8 mouse cellular contexts compared by ENCODE assay signal in genomic region chr2:20276124-20276523, GRCm38 (mm10).
A peak's percentile ranks its signal among the peaks of the same experiment; 100 is the strongest.
DNase-seq lines count a peak whose midpoint lies in the region; ATAC-seq and TF ChIP-seq lines count a peak whose summit lies in the region.

No protein-coding gene starts in this region.

- no peak overlapping the region for H3K9ac ChIP-seq in forebrain, embryonic 11.5 days (ENCODE audit: low read length)
- no peak overlapping the region for H3K9ac ChIP-seq in kidney, postnatal 0 days (ENCODE audit: low read depth, low read length)
- no peak overlapping the region for H3K9ac ChIP-seq in liver, postnatal 0 days (replicated peaks)

- no peak for ATAC-seq in cerebellum, adult (ENCODE audit: insufficient number of reproducible peaks, low FRiP score, low TSS enrichment)
- peak; percentile 39; the same call in 1 of the 2 replicates for ATAC-seq in forebrain, embryonic 11.5 days (replicated peaks; ENCODE audit: low FRiP score)
- ATAC-seq in kidney, postnatal 0 days (replicated peaks; ENCODE audit: low FRiP score, low read depth), result no peak
- no peak for ATAC-seq in liver, postnatal 0 days

- no peaks in the 10 kb centered on the region for H3K9me3 ChIP-seq in forebrain, embryonic 11.5 days (ENCODE audit: control insufficient read depth, low read length)
- H3K9me3 ChIP-seq in kidney, postnatal 0 days (replicated peaks; ENCODE audit: low read length), result no peaks in the 10 kb centered on the region
- no peaks in the 10 kb centered on the region for H3K9me3 ChIP-seq in liver, postnatal 0 days (ENCODE audit: low read length)

- H3K4me3 ChIP-seq in forebrain, embryonic 11.5 days (ENCODE audit: low read depth, low read length), result no peak overlapping the region
- no peak overlapping the region for H3K4me3 ChIP-seq in kidney, postnatal 0 days (replicated peaks; ENCODE audit: low read depth, low read length)
- no peak overlapping the region for H3K4me3 ChIP-seq in liver, postnatal 0 days (ENCODE audit: low read depth, low read length)

- no peak overlapping the region for H3K4me2 ChIP-seq in forebrain, embryonic 11.5 days (ENCODE audit: low read depth, low read length, severe bottlenecking)
- H3K4me2 ChIP-seq in kidney, postnatal 0 days (ENCODE audit: low read length), result no peak overlapping the region
- H3K4me2 ChIP-seq in liver, postnatal 0 days (ENCODE audit: low read depth, low read length), result no peak overlapping the region

- peak; percentile 91 for TF ChIP-seq CTCF in kidney, postnatal 0 days (IDR thresholded peaks at IDR 0.05; ENCODE audit: low read depth)
- TF ChIP-seq CTCF in liver, postnatal 0 days (IDR thresholded peaks at IDR 0.05; ENCODE audit: low read depth), result peak; percentile 67

- H3K4me1 ChIP-seq in forebrain, embryonic 11.5 days (replicated peaks; ENCODE audit: control insufficient read depth, insufficient read depth, low read length), result no peaks in the 10 kb centered on the region
- no peaks in the 10 kb centered on the region for H3K4me1 ChIP-seq in kidney, postnatal 0 days (replicated peaks; ENCODE audit: insufficient read depth, low read length)
- no peaks in the 10 kb centered on the region for H3K4me1 ChIP-seq in liver, postnatal 0 days (ENCODE audit: insufficient read depth)

- H3K27ac ChIP-seq in forebrain, embryonic 11.5 days (ENCODE audit: low read depth, low read length), result no peak overlapping the region
- H3K27ac ChIP-seq in kidney, postnatal 0 days, result no peak overlapping the region
- H3K27ac ChIP-seq in liver, postnatal 0 days (ENCODE audit: low read depth), result no peak overlapping the region

- WGBS in forebrain, embryonic 11.5 days, result 45% methylated on average over 2 of the region's 2 CpGs
- WGBS in kidney, postnatal 0 days, result 55% methylated on average over 2 of the region's 2 CpGs
- 40% methylated on average over 2 of the region's 2 CpGs for WGBS in liver, postnatal 0 days (ENCODE audit: insufficient replicate concordance)

- H3K36me3 ChIP-seq in forebrain, embryonic 11.5 days (ENCODE audit: control insufficient read depth, insufficient read depth, low read length), result no peaks in the 10 kb centered on the region
- H3K36me3 ChIP-seq in kidney, postnatal 0 days (ENCODE audit: insufficient read depth, low read length), result no peaks in the 10 kb centered on the region
- H3K36me3 ChIP-seq in liver, postnatal 0 days (replicated peaks; ENCODE audit: insufficient read depth, low read length), result no peaks in the 10 kb centered on the region

- DNase-seq in cerebellum, adult 11 months, result peak; percentile 6
- peak; percentile 55 for DNase-seq in urinary bladder, postnatal 14 days (ENCODE audit: low spot score)
- DNase-seq in urinary bladder, adult 2 months (ENCODE audit: low spot score), result no peak
- peak; percentile 77 for DNase-seq in forebrain, embryonic 11.5 days (ENCODE audit: low spot score)
- DNase-seq in kidney, postnatal 0 days (ENCODE audit: low spot score), result peak; percentile 82
- DNase-seq in liver, postnatal 0 days, result peak; percentile 46
- DNase-seq in yolk sac, embryonic 10.5 days (ENCODE audit: low spot score), result peak; percentile 15

- TF ChIP-seq EP300 in liver, postnatal 0 days (IDR thresholded peaks at IDR 0.05; ENCODE audit: low read depth), result no peak

- no peaks in the 10 kb centered on the region for H3K27me3 ChIP-seq in forebrain, embryonic 11.5 days (ENCODE audit: control insufficient read depth, insufficient read depth, low read length)
- H3K27me3 ChIP-seq in kidney, postnatal 0 days (ENCODE audit: insufficient read depth, low read length), result no peaks in the 10 kb centered on the region
- H3K27me3 ChIP-seq in liver, postnatal 0 days (ENCODE audit: insufficient read depth, low read length), result no peaks in the 10 kb centered on the region
